Mouse (Mus musculus): Measurements from ENCODE around the gene B3galt4.
A peak's percentile ranks its signal among the peaks of the same experiment; 100 is the strongest.

B3galt4 gene

GRCm38 (mm10) chr17:33940981-33941380, 10.3 kb downstream of the B3galt4 start:
- DNase-seq, result no peak

DNA sequence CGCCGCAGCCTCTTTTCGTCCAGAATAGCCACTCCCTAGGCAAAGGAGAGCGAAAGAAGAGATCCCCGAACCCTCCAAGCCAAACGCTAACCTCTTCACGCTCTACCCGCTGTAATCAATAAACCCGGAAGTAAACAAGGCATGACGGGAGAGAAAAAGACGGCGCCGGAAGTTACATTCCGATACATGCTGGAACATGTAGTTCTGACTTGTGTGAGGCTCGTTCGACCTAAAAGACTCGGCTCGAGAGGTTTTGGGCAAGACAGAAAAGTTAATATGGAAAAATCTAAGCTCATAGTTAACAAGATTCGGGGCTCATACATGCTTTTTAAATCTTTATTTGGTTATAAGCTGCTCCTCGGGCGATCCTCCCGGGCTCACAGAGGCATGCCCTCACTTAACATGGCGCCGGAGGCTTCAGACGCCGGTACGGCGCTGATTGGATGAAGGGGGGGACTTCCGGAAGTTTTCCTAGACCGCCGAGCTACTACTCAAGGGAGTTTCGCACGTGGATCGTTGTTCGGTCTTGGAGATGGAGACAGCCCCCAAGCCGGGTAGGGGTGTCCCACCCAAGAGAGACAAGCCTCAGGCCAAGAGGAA, 11.0 kb downstream of the B3galt4 start, which contains the start of the genes Pfdn6 and Wdr46:
Pfdn6 (minus strand) TSS at position 138 of the 600 bp plus-strand sequence.
Wdr46 (plus strand) TSS at position 455 of the 600 bp plus-strand sequence.
- DNase-seq, result peak; percentile 91

DNA sequence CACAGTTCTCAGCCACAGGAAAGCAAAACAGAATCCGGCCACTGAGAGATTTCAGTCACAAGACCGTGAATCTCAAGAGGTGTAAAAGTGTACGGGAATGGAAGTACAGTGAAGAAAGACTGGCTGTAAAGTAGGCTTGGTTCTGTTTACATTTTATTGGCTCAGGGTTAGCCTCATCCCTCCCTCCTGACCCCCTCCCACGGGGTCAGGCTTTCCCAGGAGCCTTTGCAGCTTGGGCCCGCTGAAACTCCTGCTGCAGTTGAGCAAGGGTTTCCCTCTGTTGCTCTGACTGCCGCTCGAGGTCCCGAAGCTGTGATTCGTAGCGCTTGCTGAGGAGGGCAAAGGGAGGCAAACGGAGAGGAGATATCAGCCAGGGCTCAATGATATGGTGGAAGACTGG, 12.5 kb downstream of the B3galt4 start:
- no peak for DNase-seq

- DNase-seq, result no peak
These were observed 14.3 kb downstream of the B3galt4 start for GRCm38 (mm10) chr17:33936993-33937392.

DNA sequence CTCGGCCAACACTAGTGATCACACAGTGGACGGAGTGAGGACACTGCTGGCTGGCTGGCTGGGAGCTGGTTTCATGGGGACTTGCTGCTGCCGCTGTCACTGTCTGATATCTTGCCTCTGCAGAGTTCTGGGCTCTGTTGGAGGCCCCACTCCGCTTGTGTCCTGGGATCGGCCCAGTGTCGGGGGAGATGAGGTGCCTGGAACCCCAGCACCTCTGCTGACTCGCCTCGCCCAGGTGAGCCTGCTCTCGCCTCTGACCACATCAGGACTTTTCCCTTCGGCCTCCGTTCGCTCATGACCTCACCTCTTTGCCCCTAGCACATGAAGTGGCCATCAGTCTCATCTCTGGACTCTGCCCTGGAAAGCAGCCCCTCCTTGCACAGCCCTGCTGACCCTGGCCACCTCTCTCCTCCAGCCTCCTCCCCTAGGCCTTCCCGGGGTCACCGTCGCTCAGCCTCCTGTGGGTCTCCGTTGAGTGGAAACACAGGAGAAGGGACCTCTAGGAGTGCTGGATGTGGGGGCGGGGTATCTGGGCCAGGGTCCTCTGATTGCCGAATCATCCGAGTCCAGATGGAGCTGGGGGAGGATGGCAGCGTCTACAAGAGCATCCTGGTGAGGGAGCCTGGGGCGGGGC, 15.7 kb downstream of the B3galt4 start:
- no peak for DNase-seq

DNA sequence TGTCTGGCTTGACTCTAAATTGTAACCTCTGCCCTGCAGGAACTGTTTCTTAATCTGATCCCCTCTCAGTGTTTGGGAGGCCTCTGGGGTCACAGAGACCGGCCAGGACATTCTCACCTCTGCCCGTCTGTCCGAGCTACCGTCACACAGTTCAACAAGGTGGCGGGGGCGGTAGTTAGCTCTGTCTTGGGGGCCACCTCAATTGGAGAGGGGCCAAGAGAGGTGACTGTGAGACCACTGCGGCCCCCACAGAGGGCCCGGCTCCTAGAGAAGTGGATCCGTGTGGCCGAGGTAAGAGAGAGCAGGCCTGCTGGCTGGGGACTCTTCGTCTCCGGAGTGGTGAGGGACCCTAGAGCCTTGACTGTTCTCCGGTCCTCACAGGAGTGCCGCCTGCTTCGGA, 18.3 kb downstream of the B3galt4 start:
- no peak for DNase-seq

DNA sequence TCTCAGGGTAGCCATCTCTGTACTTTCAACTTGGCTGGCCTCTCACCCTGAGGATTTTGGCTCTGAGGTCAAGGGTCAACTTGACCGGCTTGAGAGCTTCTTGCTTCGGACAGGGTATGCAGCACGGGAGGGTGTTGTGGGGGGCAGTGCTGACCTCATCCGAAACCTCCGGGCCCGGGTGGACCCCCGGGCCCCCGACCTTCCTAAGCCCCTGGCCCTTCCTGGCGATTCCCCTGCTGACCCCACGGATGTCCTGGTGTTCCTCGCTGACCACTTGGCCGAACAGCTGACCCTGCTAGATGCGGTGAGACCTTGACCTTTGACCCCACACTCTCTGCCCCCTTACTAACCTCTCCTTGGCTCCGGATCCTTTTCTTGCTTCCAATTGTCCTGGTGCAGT, 18.8 kb downstream of the B3galt4 start:
- DNase-seq, result no peak

GRCm38 (mm10) chr17:33931947-33932346, 19.3 kb downstream of the B3galt4 start:
- DNase-seq, result no peak

DNA sequence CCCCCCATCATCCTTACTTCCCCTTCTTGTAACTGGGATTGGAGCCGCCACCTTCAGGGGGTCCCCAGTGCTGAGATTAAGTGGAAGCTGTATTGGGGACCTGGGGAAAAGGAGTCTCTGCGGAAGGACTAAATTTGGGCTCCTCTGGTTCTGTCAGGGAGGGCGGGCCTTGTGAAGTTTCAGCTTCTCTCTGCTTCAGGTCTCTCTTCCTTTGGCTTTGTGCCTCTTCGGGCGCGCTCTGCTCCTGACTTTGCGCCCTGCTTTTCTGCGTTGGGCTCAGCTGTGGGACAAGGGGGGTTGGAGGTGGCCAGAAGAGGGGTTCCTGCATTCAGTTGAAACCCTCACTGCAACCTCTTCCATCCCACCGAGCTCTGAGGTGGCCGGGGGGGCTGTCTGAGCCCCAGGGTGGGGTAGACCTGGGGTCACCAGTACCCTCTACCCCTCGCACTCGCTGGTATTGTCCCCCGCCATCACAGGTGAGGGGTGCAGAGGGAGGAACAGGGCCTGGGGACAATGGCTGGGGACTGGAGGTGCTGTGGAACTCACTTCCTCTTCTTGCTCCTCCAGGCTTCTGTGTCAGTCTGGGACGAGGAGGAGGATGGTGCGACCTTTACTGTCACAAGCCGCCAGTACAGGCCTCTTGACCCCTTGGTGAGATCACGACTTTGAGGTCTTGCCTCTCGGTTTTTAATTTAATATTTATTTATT, 20.0 kb downstream of the B3galt4 start:
- DNase-seq, result no peak

- peak; percentile 83 for DNase-seq
These were observed 20.8 kb downstream of the B3galt4 start for GRCm38 (mm10) chr17:33930280-33931158.

DNA sequence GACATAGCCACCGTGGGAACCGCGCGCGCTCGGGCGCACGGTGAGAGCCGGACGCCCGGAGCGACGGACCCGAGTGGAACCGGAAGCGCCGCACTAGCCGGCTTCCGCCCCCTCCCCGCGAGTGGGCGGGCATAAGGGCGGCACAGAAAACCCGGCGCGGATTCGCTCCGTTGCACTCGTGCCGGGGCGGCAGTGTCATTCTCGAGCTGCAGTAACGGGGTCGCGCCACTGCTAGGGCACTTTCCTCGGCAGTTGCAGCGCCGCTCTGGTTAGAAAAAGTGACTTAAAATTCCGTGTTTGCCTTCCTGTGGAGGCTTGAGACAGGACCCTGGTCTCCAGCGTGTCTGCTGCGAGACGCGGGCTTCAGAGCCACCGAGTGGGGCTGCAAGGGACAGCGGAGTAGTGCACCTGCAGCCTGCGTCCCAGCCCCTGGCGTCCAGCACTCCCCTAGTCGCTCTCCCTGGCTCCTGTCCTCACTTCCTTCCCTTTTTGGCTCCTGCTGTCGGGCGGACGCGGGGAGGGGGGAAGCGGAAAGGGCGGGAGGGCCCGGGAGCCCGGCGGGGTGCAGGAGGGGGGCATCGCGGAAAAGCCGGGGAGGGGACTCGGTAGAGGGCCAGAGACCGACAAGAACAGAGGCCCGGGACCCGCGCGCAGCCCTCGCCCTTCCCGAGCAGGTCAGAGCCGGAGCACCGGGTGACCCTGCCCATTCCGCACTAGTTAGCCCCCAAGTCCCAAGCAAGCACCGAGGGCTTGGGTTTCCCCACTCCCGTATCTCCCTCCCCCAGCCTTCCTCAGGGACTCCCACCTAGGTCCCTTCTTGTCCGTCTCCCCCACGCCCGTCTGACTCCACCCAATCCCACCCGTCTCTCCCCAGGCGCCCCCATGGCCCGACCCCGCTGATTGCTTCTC, 21.7 kb downstream of the B3galt4 start, which contains the start of gene Rgl2:
Rgl2 (plus strand) TSS at position 173 of the 909 bp plus-strand sequence.
- peak; percentile 92 for DNase-seq

DNA sequence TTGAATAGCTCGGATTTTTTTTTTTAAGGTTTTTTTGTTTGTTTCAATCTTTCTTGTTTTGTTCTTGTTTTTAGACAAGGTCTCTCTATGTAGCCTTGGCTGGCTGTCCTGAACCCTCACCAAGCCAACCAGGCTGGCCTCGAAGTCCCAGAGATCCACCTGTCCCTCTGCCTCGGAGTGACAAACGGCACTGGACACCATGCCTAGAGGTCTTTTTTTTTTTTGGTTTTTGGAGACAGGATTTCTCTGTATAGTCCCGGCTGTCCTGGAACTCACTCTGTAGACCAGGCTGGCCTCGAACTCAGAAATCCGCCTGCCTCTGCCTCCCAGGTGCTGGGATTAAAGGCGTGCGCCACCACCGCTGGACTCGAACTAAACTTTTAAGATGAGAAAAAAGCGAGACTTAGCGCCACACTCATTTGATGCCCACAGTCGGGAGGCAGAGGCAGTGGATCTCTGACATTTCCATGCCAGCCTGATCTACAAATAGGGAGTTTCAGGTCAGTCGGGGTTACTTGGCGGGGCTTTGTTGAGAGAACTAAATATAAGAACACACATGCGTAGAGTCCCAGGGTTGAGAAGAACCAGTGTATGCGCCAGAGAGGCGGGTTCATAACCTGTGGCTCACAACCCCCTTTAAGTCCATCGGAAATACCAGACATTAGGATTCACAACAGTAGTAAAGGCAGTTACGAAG, 22.9 kb downstream of the B3galt4 start:
- no peak for DNase-seq

GRCm38 (mm10) chr17:33926207-33926932, 24.9 kb downstream of the B3galt4 start:
- no peak for DNase-seq

GRCm38 (mm10) chr17:33925406-33926116, 25.7 kb downstream of the B3galt4 start:
- DNase-seq, result no peak

DNA sequence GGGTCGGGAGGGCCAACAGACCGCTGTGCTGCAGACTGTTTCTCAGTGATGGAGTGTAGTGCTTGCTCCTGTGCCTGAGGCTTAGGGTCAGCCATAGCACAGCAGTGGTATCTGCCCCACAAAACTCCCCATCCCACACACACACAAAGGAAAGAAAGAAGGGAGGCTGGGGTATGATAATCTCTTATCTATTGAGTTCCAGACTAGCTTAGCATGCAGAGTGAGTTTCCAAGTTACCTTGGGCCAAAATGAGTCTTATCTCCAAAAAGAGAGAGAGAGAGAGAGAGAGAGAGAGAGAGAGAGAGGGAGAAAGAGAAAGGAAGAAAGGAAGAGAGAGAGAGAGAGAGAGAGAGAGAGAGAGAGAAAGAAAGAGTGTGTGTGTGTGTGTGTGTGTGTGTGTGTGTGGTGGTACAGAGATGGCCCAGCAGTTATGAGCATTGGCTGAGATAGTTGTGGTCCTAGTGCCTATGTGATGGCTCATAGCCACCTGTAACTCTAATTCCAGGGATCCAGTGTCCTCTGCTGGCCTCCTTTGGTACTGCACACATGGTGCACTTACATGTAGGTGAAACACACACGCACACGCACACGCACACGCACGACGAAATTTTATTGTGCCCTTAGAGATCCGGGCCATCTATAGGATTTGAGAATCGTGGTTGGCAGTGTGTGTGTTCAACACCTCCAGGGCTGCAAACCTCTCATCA, 26.6 kb downstream of the B3galt4 start:
- no peak for DNase-seq

DNA sequence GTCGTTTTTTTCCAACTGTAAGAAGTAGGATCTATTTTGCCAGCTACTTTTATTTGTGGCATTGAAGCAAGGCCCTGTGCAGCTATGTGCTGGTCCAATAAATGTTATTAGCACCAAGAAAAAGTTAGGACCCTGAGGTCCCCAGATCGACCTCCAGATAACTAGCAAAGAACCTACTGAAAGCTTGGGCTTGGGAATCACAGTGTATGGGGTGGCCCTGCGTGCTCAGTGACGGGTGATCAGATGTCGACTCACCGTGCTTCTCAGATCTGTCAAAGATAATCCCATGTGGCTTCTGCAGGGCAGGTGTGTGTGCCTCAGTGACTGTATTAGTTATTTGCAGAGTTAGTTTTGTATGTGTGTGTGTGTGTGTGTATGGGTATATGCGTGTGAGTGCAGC, 29.9 kb downstream of the B3galt4 start:
- DNase-seq, result peak; percentile 39

- DNase-seq, result peak; percentile 90
These were observed 30.8 kb downstream of the B3galt4 start for GRCm38 (mm10) chr17:33920282-33921097.

Data from cerebellum, adult 9-10 months (tissue).